Mouse (Mus musculus) 3T3-L1 (cell line): ENCODE measurements around the gene Hist1h3d.
"Not testable (repeated sequence)": the region's sequence is repeated elsewhere in the genome, so short reads cannot be mapped to it uniquely, and the experiment has no call there.

Experiments
- DNase-seq: peaks from one replicate; pipeline ENCODE4 v3.0.0-alpha.2; 2015; ENCODE audit warnings: low read depth, low spot score

Gene Hist1h3d

GRCm38 (mm10) chr13:23575271-23575851, at the start of gene Hist1h3d:
TSS of gene Hist1h3d (plus strand) at chr13:23575763.
- peak; percentile 90 for DNase-seq

- DNase-seq: no peak
Observed at GRCm38 (mm10) chr13:23525901-23526300, 49.7 kb upstream of the Hist1h3d start.

GRCm38 (mm10) chr13:23526312-23526711, 49.3 kb upstream of the Hist1h3d start:
- DNase-seq: peak; percentile 93

GRCm38 (mm10) chr13:23529005-23529404, 46.6 kb upstream of the Hist1h3d start:
- no peak for DNase-seq

GRCm38 (mm10) chr13:23529480-23530165, 45.9 kb upstream of the Hist1h3d start:
- no peak for DNase-seq

- DNase-seq: peak; percentile 75
Observed at GRCm38 (mm10) chr13:23530181-23530900, 45.2 kb upstream of the Hist1h3d start.

GRCm38 (mm10) chr13:23530901-23531875, 44.4 kb upstream of the Hist1h3d start, which contains the start of gene Hist1h4h:
TSS of gene Hist1h4h (plus strand) at chr13:23531050.
- peak; percentile 95 for DNase-seq

GRCm38 (mm10) chr13:23532262-23533075, 43.1 kb upstream of the Hist1h3d start:
- peak; percentile 54 for DNase-seq

- peak; percentile 97 for DNase-seq
Observed at GRCm38 (mm10) chr13:23533560-23534367, 41.8 kb upstream of the Hist1h3d start, which contains the start of gene Hist1h2af. TSS of gene Hist1h2af (plus strand) at chr13:23533906.

- peak; percentile 82 for DNase-seq
Observed at GRCm38 (mm10) chr13:23534368-23535131, 41.0 kb upstream of the Hist1h3d start.

- peak; percentile 98 for DNase-seq
Observed at GRCm38 (mm10) chr13:23535137-23536075, 40.2 kb upstream of the Hist1h3d start, which contains the start of gene Hist1h3g. TSS of gene Hist1h3g (plus strand) at chr13:23535422.

GRCm38 (mm10) chr13:23536076-23536822, 39.3 kb upstream of the Hist1h3d start:
- peak; percentile 63 for DNase-seq

GRCm38 (mm10) chr13:23537006-23537710, 38.4 kb upstream of the Hist1h3d start:
- DNase-seq: no peak

GRCm38 (mm10) chr13:23538249-23538648, 37.3 kb upstream of the Hist1h3d start:
- no peak for DNase-seq

- not testable (repeated sequence) for DNase-seq
Observed at GRCm38 (mm10) chr13:23539821-23540220, 35.7 kb upstream of the Hist1h3d start.

GRCm38 (mm10) chr13:23541497-23541896, 34.1 kb upstream of the Hist1h3d start:
- DNase-seq: no peak
